Mouse (Mus musculus): ENCODE data around the gene Birc5.

GRCm38 (mm10) chr11:117839021-117839420 is 10.0 kb upstream of the Birc5 start:
- no peak for TF ChIP-seq CTCF (IDR thresholded peaks at IDR 0.05; ENCODE audit: low read depth, low read length)
- TF ChIP-seq POLR2A (IDR thresholded peaks at IDR 0.05; ENCODE audit: extremely low read depth, insufficient read depth, low read length), result no peak

Measured in liver, adult 2 months (tissue).